Mouse (Mus musculus): ENCODE data around the gene Arfgef3. TPM values are rescaled to one million over a fixed set of nuclear protein-coding genes. Genes with fewer than 3 reads are reported as not detected.

Gene Arfgef3
- total and polyA plus RNA-seq, 3 experiments: 0.28 to 11.0 (median 0.50) TPM

DNA sequence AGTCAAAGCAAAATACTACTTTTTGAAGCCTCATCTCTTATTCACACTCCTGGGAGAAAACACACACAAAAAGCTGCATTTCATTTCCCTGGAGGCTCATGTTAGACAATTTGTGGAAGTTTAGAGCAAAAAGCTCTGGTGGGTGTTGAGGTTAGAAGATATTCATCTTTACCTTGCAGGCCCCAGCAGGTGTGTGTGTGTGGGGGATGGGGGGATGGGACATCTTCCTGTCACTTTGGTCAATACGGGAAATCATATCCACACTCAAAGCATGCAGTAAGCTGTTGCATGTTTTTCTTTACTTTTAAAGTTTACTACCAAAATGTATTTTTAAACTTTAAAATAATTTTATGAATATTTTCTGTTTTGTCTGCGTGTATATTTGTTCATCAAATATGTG, 79.7 kb downstream of the Arfgef3 start:
- Histone ChIP-seq H3K9ac (ENCODE audit: insufficient read depth, low read depth) (no peak overlapping the region), H3K36me3 (replicated peaks in 1 of 2; ENCODE audit: control insufficient read depth in 1 of 2, insufficient read depth in 1 of 2, low read length in 1 of 2) (peaks cover 0 to 3% of the 10 kb centered on the region in 2 experiments), H3K4me1 (ENCODE audit: control insufficient read depth in 1 of 2, insufficient read depth in 2 of 2) (peaks cover 0 to 4% of the 10 kb centered on the region in 2 experiments; a peak in 1 of 4 replicates), H3K4me3 (replicated peaks in 1 of 3; ENCODE audit: low read depth in 2 of 3, low read length in 2 of 3, poor library complexity in 1 of 3) (no peak overlapping the region), H3K27me3 (replicated peaks) (no peaks in the 10 kb centered on the region), H3K79me2 (replicated peaks; ENCODE audit: control insufficient read depth, extremely low read depth, insufficient read depth, poor library complexity, severe bottlenecking) (no peaks in the 10 kb centered on the region), H3K9me3 (replicated peaks; ENCODE audit: low read length) (no peaks in the 10 kb centered on the region), H3K27ac (ENCODE audit: insufficient read depth, low read depth) (no peak overlapping the region), H3K4me2 (ENCODE audit: insufficient read depth, low read depth, poor library complexity, severe bottlenecking) (no peak overlapping the region)
- TF ChIP-seq CHD1 (IDR thresholded peaks at IDR 0.05; ENCODE audit: low read depth, low read length) (no peak), SIN3A (IDR thresholded peaks at IDR 0.05; ENCODE audit: low read length) (no peak), KAT2A (IDR thresholded peaks at IDR 0.05; ENCODE audit: insufficient replicate concordance, low read length) (no peak), ETS1 (conservative IDR thresholded peaks at IDR 0.05; ENCODE audit: low read depth, low read length) (no peak), HCFC1 (IDR thresholded peaks at IDR 0.05; ENCODE audit: low read depth, low read length) (no peak)
- in situ Hi-C loops (cut with MboI; ENCODE audit: low pct_ligation_motif_present, low pct_unique_long_range_greater_than_20kb, low sequenced_read_pairs) (no loop called here), dilution Hi-C loops (cut with MboI; ENCODE audit: extremely low pct_ligation_motif_present, extremely low pct_unique_long_range_greater_than_20kb, low sequenced_read_pairs) (no loop called here)
- DNase-seq (ENCODE audit: extremely low read depth): no peak

DNA sequence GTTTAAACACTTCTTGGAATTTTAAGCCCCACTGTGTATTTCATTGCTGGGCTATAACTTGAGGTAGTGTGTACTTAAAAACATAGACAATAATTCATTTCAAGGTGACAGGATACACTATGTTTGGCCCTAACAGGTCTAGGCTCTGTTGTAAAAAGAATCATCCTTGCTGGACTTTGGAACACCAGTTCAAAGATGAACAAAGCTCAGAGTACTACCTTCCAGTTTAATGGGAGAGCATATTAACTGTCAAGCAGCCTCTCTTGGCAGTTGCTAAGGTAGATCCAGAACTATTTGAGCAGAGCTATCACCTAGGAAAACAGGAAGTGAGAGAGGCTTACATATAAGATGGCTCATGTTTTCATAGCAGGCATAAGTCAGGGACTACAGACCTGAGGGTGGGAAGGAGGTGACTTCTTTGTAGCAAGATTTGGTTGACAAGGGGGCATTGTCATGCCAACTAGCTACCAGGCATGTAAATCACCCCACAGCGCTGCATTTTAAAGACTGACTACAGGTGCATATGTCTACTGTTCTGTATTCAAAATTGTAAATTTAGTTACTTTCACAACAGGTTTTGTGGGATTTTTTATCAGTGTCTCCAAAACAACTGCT, 82.0 kb downstream of the Arfgef3 start:
- Histone ChIP-seq H3K27me3 (replicated peaks) (no peaks in the 10 kb centered on the region), H3K9me3 (replicated peaks; ENCODE audit: low read length) (no peaks in the 10 kb centered on the region), H3K79me2 (replicated peaks; ENCODE audit: control insufficient read depth, extremely low read depth, insufficient read depth, poor library complexity, severe bottlenecking) (no peaks in the 10 kb centered on the region), H3K36me3 (replicated peaks in 1 of 2; ENCODE audit: control insufficient read depth in 1 of 2, insufficient read depth in 1 of 2, low read length in 1 of 2) (peaks cover 0 to 8% of the 10 kb centered on the region in 2 experiments), H3K27ac (ENCODE audit: insufficient read depth, low read depth) (no peak overlapping the region), H3K4me1 (ENCODE audit: control insufficient read depth in 1 of 2, insufficient read depth in 2 of 2) (peaks cover 0 to 4% of the 10 kb centered on the region in 2 experiments; a peak in 1 of 4 replicates), H3K4me2 (ENCODE audit: insufficient read depth, low read depth, poor library complexity, severe bottlenecking) (no peak overlapping the region), H3K9ac (ENCODE audit: insufficient read depth, low read depth) (no peak overlapping the region), H3K4me3 (replicated peaks in 1 of 3; ENCODE audit: low read depth in 2 of 3, low read length in 2 of 3, poor library complexity in 1 of 3) (no peak overlapping the region)
- DNase-seq (ENCODE audit: extremely low read depth): no peak
- TF ChIP-seq MEF2A (IDR thresholded peaks at IDR 0.05; ENCODE audit: borderline replicate concordance, low read depth, low read length) (no peak), HCFC1 (IDR thresholded peaks at IDR 0.05; ENCODE audit: low read depth, low read length) (no peak), POLR2AphosphoS2 (IDR thresholded peaks at IDR 0.05; ENCODE audit: low read depth, low read length) (no peak), ELF1 (IDR thresholded peaks at IDR 0.05; ENCODE audit: low read depth, low read length) (no peak), SIN3A (IDR thresholded peaks at IDR 0.05; ENCODE audit: low read length) (no peak), IRF4 (IDR thresholded peaks at IDR 0.05; ENCODE audit: low read depth, low read length) (no peak)
- dilution Hi-C loops (cut with MboI; ENCODE audit: extremely low pct_ligation_motif_present, extremely low pct_unique_long_range_greater_than_20kb, low sequenced_read_pairs) (no loop called here), in situ Hi-C loops (cut with MboI; ENCODE audit: low pct_ligation_motif_present, low pct_unique_long_range_greater_than_20kb, low sequenced_read_pairs) (no loop called here)

DNA sequence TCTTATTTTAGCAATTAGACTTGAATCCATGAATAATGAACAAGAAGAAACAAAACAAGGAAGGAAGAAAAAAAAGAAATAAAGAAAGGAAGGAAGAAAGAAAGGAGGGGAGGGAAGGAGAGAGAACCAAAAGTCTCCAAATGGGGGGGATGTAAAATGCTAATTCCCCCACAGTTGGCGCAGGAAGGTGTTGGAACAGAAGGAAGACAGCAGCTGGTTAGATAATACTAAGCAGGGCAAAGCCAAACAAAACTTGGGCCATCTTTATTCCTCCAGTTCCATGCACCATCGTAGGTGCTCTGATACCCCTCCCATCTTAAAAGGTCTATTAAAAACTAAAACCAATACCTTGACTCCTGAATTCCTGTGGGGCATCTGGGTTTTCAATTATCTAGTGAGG, 82.8 kb downstream of the Arfgef3 start:
- Histone ChIP-seq H3K4me1 (ENCODE audit: control insufficient read depth in 1 of 2, insufficient read depth in 2 of 2) (peaks cover 0 to 4% of the 10 kb centered on the region in 2 experiments; a peak in 1 of 4 replicates), H3K9ac (ENCODE audit: insufficient read depth, low read depth) (no peak overlapping the region), H3K9me3 (replicated peaks; ENCODE audit: low read length) (no peaks in the 10 kb centered on the region), H3K27me3 (replicated peaks) (no peaks in the 10 kb centered on the region), H3K4me3 (replicated peaks in 1 of 3; ENCODE audit: low read depth in 2 of 3, low read length in 2 of 3, poor library complexity in 1 of 3) (no peak overlapping the region), H3K36me3 (replicated peaks in 1 of 2; ENCODE audit: control insufficient read depth in 1 of 2, insufficient read depth in 1 of 2, low read length in 1 of 2) (peaks cover 0 to 9% of the 10 kb centered on the region in 2 experiments), H3K27ac (ENCODE audit: insufficient read depth, low read depth) (no peak overlapping the region), H3K4me2 (ENCODE audit: insufficient read depth, low read depth, poor library complexity, severe bottlenecking) (no peak overlapping the region), H3K79me2 (replicated peaks; ENCODE audit: control insufficient read depth, extremely low read depth, insufficient read depth, poor library complexity, severe bottlenecking) (no peaks in the 10 kb centered on the region)
- DNase-seq (ENCODE audit: extremely low read depth): no peak
- dilution Hi-C loops (cut with MboI; ENCODE audit: extremely low pct_ligation_motif_present, extremely low pct_unique_long_range_greater_than_20kb, low sequenced_read_pairs) (no loop called here), in situ Hi-C loops (cut with MboI; ENCODE audit: low pct_ligation_motif_present, low pct_unique_long_range_greater_than_20kb, low sequenced_read_pairs) (no loop called here)
- TF ChIP-seq E2F4 (IDR thresholded peaks at IDR 0.05; ENCODE audit: insufficient replicate concordance, low read depth, low read length) (no peak), ZNF384 (IDR thresholded peaks at IDR 0.05; ENCODE audit: low read depth, low read length) (no peak), TBP (conservative IDR thresholded peaks at IDR 0.05; ENCODE audit: low read depth, low read length) (no peak), RCOR1 (conservative IDR thresholded peaks at IDR 0.05; ENCODE audit: low read depth, low read length) (no peak), JUND (conservative IDR thresholded peaks at IDR 0.05; ENCODE audit: low read depth, low read length) (no peak), MXI1 (IDR thresholded peaks at IDR 0.05; ENCODE audit: low read depth, low read length) (no peak), RAD21 (IDR thresholded peaks at IDR 0.05; ENCODE audit: low read depth, low read length) (no peak), USF1 (IDR thresholded peaks at IDR 0.05; ENCODE audit: low read depth, low read length) (no peak), POLR2A (IDR thresholded peaks at IDR 0.05; ENCODE audit: low read depth, low read length) (no peak), MYC (IDR thresholded peaks at IDR 0.05; ENCODE audit: low read depth, low read length) (no peak), EP300 (IDR thresholded peaks at IDR 0.05; ENCODE audit: low read length) (no peak), SIN3A (IDR thresholded peaks at IDR 0.05; ENCODE audit: low read length) (no peak), GABPA (IDR thresholded peaks at IDR 0.05; ENCODE audit: insufficient replicate concordance, low read depth, low read length) (no peak), ZMIZ1 (IDR thresholded peaks at IDR 0.05; ENCODE audit: low read depth, low read length) (no peak)

Data from CH12.LX (cell line).